Mouse (Mus musculus): ENCODE measurements around the gene Sstr3.

Gene Sstr3

DNA sequence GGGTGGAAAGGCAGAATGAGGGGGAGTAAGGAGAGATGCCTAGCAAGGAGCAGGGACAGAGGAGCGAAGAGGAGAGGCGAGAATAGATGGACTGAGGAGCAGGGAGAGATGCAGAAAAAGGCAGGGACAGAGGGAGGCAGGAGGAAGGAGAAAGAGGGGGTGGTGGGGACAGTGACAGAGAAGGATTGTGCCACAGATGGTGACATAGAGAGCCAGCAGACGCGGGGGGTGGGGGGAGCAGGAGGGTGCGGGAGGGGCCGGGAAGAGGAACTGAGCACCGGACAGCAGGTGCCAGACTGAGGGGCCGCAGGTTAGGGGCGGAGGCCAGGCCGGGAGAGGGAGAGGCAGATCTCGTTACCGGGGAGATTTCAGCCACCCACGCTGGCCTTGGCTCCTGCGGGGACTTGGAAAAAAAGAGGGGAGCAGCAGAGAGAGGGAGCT is at the start of gene Sstr3:
Gene Sstr3, minus strand, starts transcription at position 125 of the 441 bp plus-strand sequence.
- DNase-seq (ENCODE audit: low spot score), result no peak

DNA sequence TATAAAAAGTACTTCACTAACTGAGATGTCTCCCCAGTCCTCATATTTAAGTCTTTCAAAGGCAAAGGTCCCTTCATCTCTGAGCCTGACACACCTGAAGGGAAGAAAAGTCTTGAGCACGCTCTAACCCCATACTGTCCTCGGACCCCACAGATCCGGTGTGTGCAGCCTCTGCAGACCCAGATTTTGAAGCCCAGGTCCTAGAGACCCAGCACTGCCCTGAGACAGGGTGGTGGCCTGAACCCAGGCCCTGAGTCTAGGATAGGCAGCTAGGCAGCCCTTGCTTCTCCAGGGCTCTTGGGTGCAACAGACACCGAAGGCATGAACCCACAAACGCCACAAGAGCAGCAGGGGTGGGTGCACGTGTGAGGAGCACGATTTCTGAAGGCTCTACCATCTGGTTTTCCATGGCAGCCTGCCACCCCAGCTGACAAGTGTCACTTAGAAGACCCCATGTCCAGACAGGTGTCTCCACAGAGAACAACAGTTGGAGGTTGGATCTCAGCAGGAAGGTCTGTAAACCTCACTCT is 49.5 kb upstream of the Sstr3 start:
- no peak for DNase-seq (ENCODE audit: low spot score)

DNA sequence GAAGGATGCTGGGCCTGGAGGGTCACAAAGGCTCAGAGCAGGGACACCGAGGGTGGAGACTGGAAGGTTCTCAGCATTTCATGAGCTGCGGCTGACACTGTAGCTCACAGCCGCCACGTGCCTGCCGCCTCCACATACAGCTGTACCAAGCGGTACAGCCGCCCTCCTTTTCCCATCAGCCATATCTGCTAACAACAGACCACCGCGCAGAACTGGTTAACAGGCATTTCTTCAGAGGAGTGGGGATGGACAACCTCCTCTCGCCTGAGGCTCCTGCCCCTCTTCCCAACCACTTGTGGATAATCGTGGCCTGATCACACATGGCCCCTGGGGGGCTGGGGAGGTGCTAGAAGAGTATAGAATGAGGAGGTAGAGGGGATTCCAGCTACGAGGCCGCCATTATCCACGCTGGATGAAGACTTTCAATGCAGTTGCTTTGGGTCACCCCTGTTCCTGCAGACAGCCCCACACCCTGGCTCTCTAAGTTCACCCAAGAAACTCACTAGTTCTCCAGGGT is 48.0 kb upstream of the Sstr3 start:
- DNase-seq (ENCODE audit: low spot score), result no peak

- DNase-seq (ENCODE audit: low spot score), result no peak
Measured at GRCm38 (mm10) chr15:78591680-78592451, 47.4 kb upstream of the Sstr3 start.

DNA sequence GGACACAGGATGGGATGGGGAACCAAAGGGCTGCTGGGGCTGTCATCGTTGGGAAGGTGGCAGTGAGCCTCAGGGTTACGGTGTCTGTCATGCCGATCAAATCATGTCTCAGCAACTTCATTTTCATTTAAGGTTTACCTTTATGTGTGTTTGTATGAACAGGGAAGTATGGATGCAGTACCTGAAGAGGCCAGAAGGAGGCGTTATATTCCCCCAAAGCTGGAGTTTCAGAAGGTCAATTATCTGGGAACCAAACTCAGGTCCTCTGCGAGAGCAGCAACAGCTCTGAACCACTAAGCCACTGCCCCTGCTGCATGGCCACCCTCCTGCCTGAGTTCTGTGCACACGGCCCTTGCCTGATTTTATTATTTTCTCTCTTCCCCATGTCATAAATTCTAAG is 46.3 kb upstream of the Sstr3 start:
- no peak for DNase-seq (ENCODE audit: low spot score)

GRCm38 (mm10) chr15:78589936-78590335 is 45.5 kb upstream of the Sstr3 start:
- no peak for DNase-seq (ENCODE audit: low spot score)

DNA sequence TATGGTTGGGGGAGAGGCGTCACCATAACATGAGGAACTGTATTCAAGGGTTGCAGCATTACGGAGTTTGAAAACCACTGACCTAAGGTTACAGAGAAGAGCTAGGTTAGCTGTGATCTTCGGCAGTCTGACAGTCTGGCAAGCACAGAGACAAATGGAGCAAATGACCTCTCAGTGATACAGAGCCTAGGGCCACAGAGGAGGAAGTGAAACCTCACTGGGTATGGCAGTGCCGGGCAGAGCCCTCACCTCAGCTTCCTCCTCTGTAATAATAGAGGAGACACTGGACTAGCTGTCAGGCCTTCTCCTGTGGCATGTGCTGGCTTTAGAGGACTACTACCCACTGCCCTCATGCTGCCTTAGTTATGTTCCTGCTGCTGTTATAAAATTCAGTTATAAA is 44.4 kb upstream of the Sstr3 start:
- no peak for DNase-seq (ENCODE audit: low spot score)

DNA sequence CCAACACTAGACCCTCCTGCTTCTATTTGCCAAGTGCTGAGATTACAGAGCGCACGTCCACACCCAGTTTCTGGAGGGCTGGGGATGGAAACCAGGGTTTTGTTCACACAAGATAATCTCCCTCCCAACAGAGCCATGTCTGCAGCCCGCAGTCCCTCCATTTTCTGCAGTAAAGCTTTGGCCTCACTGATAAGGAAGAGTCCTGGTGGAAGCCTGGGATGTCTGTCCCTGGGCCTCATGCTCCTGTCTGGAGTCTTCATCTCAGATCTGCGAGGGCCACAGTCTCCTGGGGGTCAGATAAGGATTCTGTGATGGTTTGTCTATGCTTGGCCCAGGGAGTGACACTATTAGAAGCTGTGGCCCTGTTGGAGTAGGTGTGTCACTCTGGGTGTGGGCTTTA is 43.6 kb upstream of the Sstr3 start:
- DNase-seq (ENCODE audit: low spot score), result no peak

GRCm38 (mm10) chr15:78587050-78587994 is 42.8 kb upstream of the Sstr3 start:
- DNase-seq (ENCODE audit: low spot score), result peak; percentile 54

- no peak for DNase-seq (ENCODE audit: low spot score)
Measured at GRCm38 (mm10) chr15:78585404-78585803, 40.9 kb upstream of the Sstr3 start.

- no peak for DNase-seq (ENCODE audit: low spot score)
Measured at GRCm38 (mm10) chr15:78583352-78583751, 38.9 kb upstream of the Sstr3 start.

- DNase-seq (ENCODE audit: low spot score), result no peak
Measured at GRCm38 (mm10) chr15:78576284-78576810, 31.9 kb upstream of the Sstr3 start.

- no peak for DNase-seq (ENCODE audit: low spot score)
Measured at GRCm38 (mm10) chr15:78572658-78573397, 28.3 kb upstream of the Sstr3 start, which contains the start of gene Rac2. Gene Rac2 (minus strand): TSS chr15:78572783.

GRCm38 (mm10) chr15:78572270-78572600 is 27.8 kb upstream of the Sstr3 start:
- DNase-seq (ENCODE audit: low spot score), result no peak

DNA sequence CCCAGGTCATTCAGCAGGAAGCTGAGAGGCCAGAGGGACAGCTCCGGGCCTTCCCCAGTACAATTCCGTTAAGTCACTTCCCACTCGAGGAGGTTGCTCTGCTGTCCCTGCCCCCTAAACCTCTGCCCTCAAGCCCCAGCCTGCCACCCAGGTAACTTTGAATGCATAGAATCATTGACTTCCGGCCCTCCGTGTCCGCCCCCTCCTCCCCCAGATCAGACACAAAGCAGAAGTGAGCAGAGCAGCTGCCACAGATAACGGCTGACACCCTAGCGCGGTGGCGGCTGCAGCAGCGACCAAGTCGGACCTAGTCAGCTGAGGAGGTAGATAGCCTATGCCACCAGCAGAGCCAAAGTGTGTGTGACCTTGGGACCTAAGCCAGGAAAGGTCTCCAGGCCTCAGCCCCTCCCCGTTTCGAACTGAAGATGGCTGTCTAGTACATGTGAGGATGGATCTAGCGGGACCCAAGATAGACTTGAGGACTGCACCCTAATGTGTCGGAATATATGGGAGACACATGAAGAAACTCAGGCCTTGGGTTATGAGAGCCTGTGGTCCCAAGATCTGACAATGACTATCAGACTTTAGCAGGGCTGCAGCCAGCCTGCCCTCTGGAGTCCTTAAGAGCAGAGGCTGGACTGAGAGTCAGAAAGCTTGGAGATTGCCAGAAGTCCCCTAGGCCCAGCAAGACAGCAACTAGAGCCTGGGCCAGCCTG is 27.2 kb upstream of the Sstr3 start:
- DNase-seq (ENCODE audit: low spot score), result no peak

DNA sequence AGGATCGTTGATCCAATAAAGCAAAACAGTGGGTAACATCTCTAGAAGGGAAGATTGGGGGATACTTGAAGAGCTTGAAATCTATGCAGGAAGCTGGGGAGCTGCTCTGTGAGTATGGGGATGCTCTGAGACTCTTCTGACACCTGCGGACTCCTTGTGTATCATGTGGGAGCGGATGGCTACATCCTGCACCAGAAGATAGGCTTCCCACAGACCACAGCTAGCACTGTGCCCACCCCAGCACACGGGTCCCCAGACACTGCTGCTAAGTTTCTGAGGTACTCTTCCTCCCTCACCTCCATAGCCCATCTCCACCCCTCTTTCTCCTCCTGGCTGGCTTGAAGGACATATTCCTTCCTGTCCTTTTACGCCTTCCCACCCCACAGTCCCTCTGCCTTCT is 25.7 kb upstream of the Sstr3 start:
- no peak for DNase-seq (ENCODE audit: low spot score)

GRCm38 (mm10) chr15:78567608-78568120 is 23.2 kb upstream of the Sstr3 start:
- no peak for DNase-seq (ENCODE audit: low spot score)

DNA sequence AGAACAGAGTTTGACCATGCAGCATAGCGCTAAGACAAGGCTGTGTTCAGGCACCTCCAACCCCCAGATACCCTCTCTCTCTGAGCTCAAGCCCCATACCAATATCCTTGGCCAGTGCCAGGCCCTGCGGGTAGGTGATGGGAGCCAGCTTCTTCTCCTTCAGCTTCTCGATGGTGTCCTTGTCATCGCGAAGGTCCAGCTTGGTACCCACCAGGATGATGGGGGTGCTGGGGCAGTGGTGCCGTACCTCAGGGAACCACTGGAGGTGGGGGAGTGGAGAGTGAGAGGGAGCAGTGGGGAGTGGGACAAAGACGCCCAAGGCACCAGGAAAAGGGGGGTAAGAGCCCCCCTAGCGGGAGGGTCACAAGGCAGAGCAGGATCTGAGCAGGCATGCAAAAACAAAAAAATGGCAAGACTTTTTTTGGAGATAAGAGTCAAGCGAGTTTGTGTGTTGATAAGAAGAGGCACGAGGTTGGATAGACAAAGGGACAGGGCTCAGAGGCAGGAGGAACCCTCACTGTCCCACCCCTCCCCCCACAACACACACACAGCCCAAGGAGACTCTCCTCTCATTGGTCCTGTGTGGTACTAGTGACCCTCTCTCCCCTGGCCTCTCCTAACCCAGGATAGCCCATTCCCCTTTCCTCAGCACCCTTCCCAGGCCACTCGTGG is 20.4 kb upstream of the Sstr3 start:
- DNase-seq (ENCODE audit: low spot score), result no peak

DNA sequence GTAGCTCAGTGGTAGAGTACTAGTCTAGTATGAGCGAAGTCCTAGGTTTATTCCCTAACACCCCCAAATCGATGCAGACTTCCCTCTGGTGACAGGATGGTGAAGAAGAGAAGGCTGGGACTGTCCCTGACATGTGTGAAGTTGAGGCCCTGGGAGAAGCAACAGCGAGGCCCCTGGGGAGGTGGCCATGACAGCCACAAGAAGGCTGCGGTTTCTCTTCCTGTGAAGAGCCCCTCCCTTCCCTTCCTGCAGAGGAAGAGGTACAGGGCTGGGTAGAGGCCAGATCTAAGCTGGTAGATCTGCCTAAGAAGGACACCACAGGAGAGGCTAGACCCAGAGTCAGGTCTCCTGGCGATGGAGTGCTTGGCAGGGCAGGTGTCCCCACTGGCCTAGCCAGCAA is 19.5 kb upstream of the Sstr3 start:
- no peak for DNase-seq (ENCODE audit: low spot score)

- DNase-seq (ENCODE audit: low spot score), result no peak
Measured at GRCm38 (mm10) chr15:78563344-78563743, 18.9 kb upstream of the Sstr3 start.

Measured in urinary bladder, postnatal 10 days (tissue).